In genomic region chr17:67837351-67838090, GRCm38 (mm10) we compare ENCODE assay signal across 8 mouse cellular contexts.
A peak's percentile ranks its signal among the peaks of the same experiment; 100 is the strongest.
DNase-seq lines count a peak whose midpoint lies in the region; ATAC-seq and TF ChIP-seq lines count a peak whose summit lies in the region.

No protein-coding gene starts in this region.

- TF ChIP-seq POLR2A in limb, embryonic 14.5 days (IDR thresholded peaks at IDR 0.05; ENCODE audit: borderline replicate concordance, extremely low read depth, insufficient read depth, insufficient read length): no peak

- H3K27ac ChIP-seq in forebrain, embryonic 10.5 days: no peak overlapping the region; the same call in 1 of the 2 replicates
- no peak overlapping the region for H3K27ac ChIP-seq in heart, embryonic 14.5 days (replicated peaks in 1 of 2; ENCODE audit: control insufficient read depth in 1 of 2, insufficient read depth in 1 of 2, low read depth in 2 of 2, low read length in 2 of 2)
- no peak overlapping the region for H3K27ac ChIP-seq in kidney, postnatal 0 days
- H3K27ac ChIP-seq in limb, embryonic 14.5 days (replicated peaks; ENCODE audit: low read depth, low read length): no peak overlapping the region
- no peak overlapping the region for H3K27ac ChIP-seq in neural tube, embryonic 11.5 days (ENCODE audit: low read depth, low read length)

- H3K4me3 ChIP-seq in forebrain, embryonic 10.5 days: no peak overlapping the region
- no peak overlapping the region for H3K4me3 ChIP-seq in heart, embryonic 14.5 days (ENCODE audit: control insufficient read depth in 1 of 2, insufficient read depth in 1 of 2, low read depth in 1 of 2, low read length in 2 of 2)
- H3K4me3 ChIP-seq in kidney, postnatal 0 days (replicated peaks; ENCODE audit: low read depth, low read length): no peak overlapping the region
- no peak overlapping the region for H3K4me3 ChIP-seq in limb, embryonic 14.5 days (replicated peaks; ENCODE audit: low read length)
- no peak overlapping the region for H3K4me3 ChIP-seq in neural tube, embryonic 11.5 days (ENCODE audit: low read depth, low read length)

- no peak for ATAC-seq in heart, embryonic 14.5 days (ENCODE audit: insufficient number of reproducible peaks, insufficient read depth, low FRiP score, low read depth)
- peak; percentile 49 for ATAC-seq in kidney, postnatal 0 days (replicated peaks; ENCODE audit: low FRiP score, low read depth)
- peak; percentile 39 for ATAC-seq in limb, embryonic 14.5 days (ENCODE audit: low FRiP score, low read depth)
- ATAC-seq in neural tube, embryonic 11.5 days (ENCODE audit: insufficient read depth, low FRiP score, low TSS enrichment): no peak

- peak; percentile 89 for TF ChIP-seq CTCF in kidney, postnatal 0 days (IDR thresholded peaks at IDR 0.05; ENCODE audit: low read depth)

- 0 out of 2 replicates have a peak overlapping the region, but pooled peaks have one; percentile 31 for H3K4me2 ChIP-seq in heart, embryonic 14.5 days (ENCODE audit: low read length)
- H3K4me2 ChIP-seq in kidney, postnatal 0 days (ENCODE audit: low read length): no peak overlapping the region
- H3K4me2 ChIP-seq in limb, embryonic 14.5 days (replicated peaks; ENCODE audit: low read depth, low read length, severe bottlenecking): no peak overlapping the region
- no peak overlapping the region for H3K4me2 ChIP-seq in neural tube, embryonic 11.5 days (ENCODE audit: low read depth)

- no peaks in the 10 kb centered on the region for H3K27me3 ChIP-seq in forebrain, embryonic 10.5 days (ENCODE audit: poor library complexity, severe bottlenecking)
- no peaks in the 10 kb centered on the region for H3K27me3 ChIP-seq in heart, embryonic 14.5 days (ENCODE audit: control insufficient read depth, insufficient read depth, low read length)
- H3K27me3 ChIP-seq in kidney, postnatal 0 days (ENCODE audit: insufficient read depth, low read length): no peaks in the 10 kb centered on the region
- H3K27me3 ChIP-seq in limb, embryonic 14.5 days (ENCODE audit: control insufficient read depth, insufficient read depth, low read length): no peaks in the 10 kb centered on the region
- no peaks in the 10 kb centered on the region for H3K27me3 ChIP-seq in neural tube, embryonic 11.5 days (ENCODE audit: control insufficient read depth, insufficient read depth, low read length)

- no peaks in the 10 kb centered on the region; the same call in 1 of the 2 replicates for H3K36me3 ChIP-seq in forebrain, embryonic 10.5 days (replicated peaks)
- no peaks in the 10 kb centered on the region for H3K36me3 ChIP-seq in heart, embryonic 14.5 days (ENCODE audit: control insufficient read depth, insufficient read depth, low read length)
- no peaks in the 10 kb centered on the region for H3K36me3 ChIP-seq in kidney, postnatal 0 days (ENCODE audit: insufficient read depth, low read length)
- no peaks in the 10 kb centered on the region; the same call in 1 of the 2 replicates for H3K36me3 ChIP-seq in limb, embryonic 14.5 days (ENCODE audit: control insufficient read depth, insufficient read depth, low read length)
- no peaks in the 10 kb centered on the region for H3K36me3 ChIP-seq in neural tube, embryonic 11.5 days (ENCODE audit: control insufficient read depth, insufficient read depth, low read length)

- DNase-seq in 3T3-L1 (ENCODE audit: low read depth, low spot score): peak; percentile 85
- DNase-seq in brain, adult 2 months (ENCODE audit: low read depth, low spot score): peak; percentile 80
- peak; percentile 74 for DNase-seq in forebrain, embryonic 10.5 days (ENCODE audit: extremely low spot score, low spot score)
- DNase-seq in kidney, postnatal 0 days (ENCODE audit: low spot score): peak; percentile 84
- DNase-seq in limb, embryonic 14.5 days (ENCODE audit: low spot score): peak; percentile 77
- peak; percentile 79 for DNase-seq in neural tube, embryonic 11.5 days (ENCODE audit: low spot score)
- peak; percentile 26 for DNase-seq in thymus, postnatal 14 days

- H3K4me1 ChIP-seq in forebrain, embryonic 10.5 days: no peaks in the 10 kb centered on the region
- no peaks in the 10 kb centered on the region for H3K4me1 ChIP-seq in heart, embryonic 14.5 days (ENCODE audit: control insufficient read depth in 2 of 2, insufficient read depth in 2 of 2, low read length in 2 of 2)
- no peaks in the 10 kb centered on the region for H3K4me1 ChIP-seq in kidney, postnatal 0 days (replicated peaks; ENCODE audit: insufficient read depth, low read length)
- H3K4me1 ChIP-seq in limb, embryonic 14.5 days (ENCODE audit: control insufficient read depth, insufficient read depth, low read length): no peaks in the 10 kb centered on the region
- no peaks in the 10 kb centered on the region for H3K4me1 ChIP-seq in neural tube, embryonic 11.5 days (ENCODE audit: control insufficient read depth, insufficient read depth, low read length)

- peaks cover 5% of the 10 kb centered on the region; the same call in 1 of the 2 replicates for H3K9me3 ChIP-seq in forebrain, embryonic 10.5 days
- 0 out of 2 replicates have a peak, but pooled peaks cover 3% of the 10 kb centered on the region for H3K9me3 ChIP-seq in heart, embryonic 14.5 days (ENCODE audit: control insufficient read depth, low read length)
- H3K9me3 ChIP-seq in kidney, postnatal 0 days (replicated peaks; ENCODE audit: low read length): no peaks in the 10 kb centered on the region; the same call in 1 of the 2 replicates
- no peaks in the 10 kb centered on the region for H3K9me3 ChIP-seq in limb, embryonic 14.5 days (ENCODE audit: control insufficient read depth, low read length)
- H3K9me3 ChIP-seq in neural tube, embryonic 11.5 days (ENCODE audit: control insufficient read depth, low read length): no peaks in the 10 kb centered on the region

- no peak overlapping the region for H3K9ac ChIP-seq in heart, embryonic 14.5 days (ENCODE audit: low read length)
- H3K9ac ChIP-seq in kidney, postnatal 0 days (ENCODE audit: low read depth, low read length): no peak overlapping the region
- no peak overlapping the region for H3K9ac ChIP-seq in limb, embryonic 14.5 days (ENCODE audit: low read depth, low read length, severe bottlenecking)
- no peak overlapping the region for H3K9ac ChIP-seq in neural tube, embryonic 11.5 days (ENCODE audit: low read length)

- WGBS in forebrain, embryonic 10.5 days: 61% methylated on average over 17 of the region's 17 CpGs
- WGBS in heart, embryonic 14.5 days: 61% methylated on average over 17 of the region's 17 CpGs
- 60% methylated on average over 17 of the region's 17 CpGs for WGBS in kidney, postnatal 0 days
- WGBS in limb, embryonic 14.5 days: 63% methylated on average over 17 of the region's 17 CpGs
- 64% methylated on average over 17 of the region's 17 CpGs for WGBS in neural tube, embryonic 11.5 days

Comparison
In these comparisons a context has a peak if more than half of its experiments do, and no peak if none do; other contexts are left out.
1. DNase-seq: peak in every context shown above with its lines; median percentile 85 in 3T3-L1; 84 in kidney, postnatal 0 days; 80 in brain, adult 2 months; 79 in neural tube, embryonic 11.5 days; 77 in limb, embryonic 14.5 days; 74 in forebrain, embryonic 10.5 days; 26 in thymus, postnatal 14 days.
2. ATAC-seq: peak in kidney, postnatal 0 days (single experiment) and limb, embryonic 14.5 days (single experiment); none in heart, embryonic 14.5 days (single experiment) and neural tube, embryonic 11.5 days (single experiment).